Mouse (Mus musculus) right cerebral cortex, postnatal 25 days (tissue): ENCODE measurements around the gene Cntn1.
"Not testable (repeated sequence)": the region's sequence is repeated elsewhere in the genome, so short reads cannot be mapped to it uniquely, and the experiment has no call there.

ENCODE experiments used
- DNase-seq: peaks from one replicate; pipeline ENCODE4 v3.0.0; 2022

Cntn1 gene

DNA sequence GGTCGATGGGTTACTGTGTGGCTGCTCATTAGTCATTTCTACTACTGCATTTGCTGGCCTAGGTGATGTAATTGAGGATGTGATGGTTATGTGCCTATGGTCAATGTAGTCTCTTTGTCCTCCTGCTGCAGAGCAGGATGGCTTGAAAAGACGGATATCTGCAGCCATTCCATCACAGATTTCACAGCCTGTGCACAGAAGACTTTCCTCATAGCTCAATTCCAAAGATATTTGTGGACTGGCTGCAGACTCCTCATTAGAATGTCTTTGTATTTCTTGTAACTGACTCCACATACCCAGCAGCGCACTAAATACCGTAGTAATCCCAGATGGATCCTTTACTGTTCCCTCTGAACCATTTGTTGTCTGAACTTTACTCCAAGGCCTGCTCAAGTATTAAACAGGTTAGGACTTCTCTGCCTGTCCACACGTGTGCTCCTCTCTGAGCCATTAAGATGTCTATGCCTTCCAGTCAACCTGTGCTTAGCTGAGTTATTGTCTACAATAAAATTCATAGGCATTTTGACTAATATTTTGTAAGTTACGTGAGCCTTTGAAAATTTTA is 220.9 kb downstream of the Cntn1 start:
- no peak for DNase-seq

DNA sequence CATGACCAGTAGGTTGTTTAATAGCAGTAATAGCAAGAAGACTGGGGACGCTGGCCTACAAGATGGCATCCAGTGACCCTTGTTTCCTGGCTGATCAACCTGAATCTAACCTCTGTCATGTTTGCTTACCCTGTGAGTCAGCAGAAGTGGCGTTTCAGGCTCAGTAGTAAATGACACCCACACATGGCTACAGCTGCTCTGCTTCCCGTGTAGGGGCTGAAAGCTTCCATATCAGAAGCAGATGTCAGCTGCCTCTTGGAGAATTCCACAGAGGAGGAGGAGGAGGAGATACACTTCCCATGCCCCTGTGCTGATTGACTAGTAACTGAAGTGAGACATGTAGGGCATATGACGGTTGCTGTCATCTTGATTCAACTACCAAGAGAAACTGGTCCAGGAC is 225.9 kb downstream of the Cntn1 start:
- DNase-seq = no peak

- DNase-seq = no peak
These were observed 227.0 kb downstream of the Cntn1 start for GRCm38 (mm10) chr15:92277984-92278383.

DNA sequence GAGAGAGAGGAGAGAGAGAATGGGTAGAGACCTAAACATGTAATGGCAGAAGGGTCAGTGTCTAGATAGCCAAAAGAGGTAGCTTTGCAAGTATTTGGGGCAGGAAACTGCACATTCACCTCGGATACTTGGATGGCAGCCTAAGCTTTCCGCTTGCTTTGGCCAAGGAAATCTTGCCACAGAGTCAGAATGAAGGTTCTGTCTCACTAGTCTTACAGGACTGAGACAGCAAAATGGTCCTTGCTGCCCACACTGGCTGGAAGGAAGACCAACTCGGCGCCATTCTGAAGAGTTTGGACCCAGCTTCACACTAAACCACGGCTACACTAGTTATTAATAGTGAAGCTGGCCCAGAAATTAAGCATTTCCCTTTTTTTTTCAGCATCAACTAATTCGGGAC is 230.0 kb downstream of the Cntn1 start:
- no peak for DNase-seq

GRCm38 (mm10) chr15:92287616-92288015 is 236.7 kb downstream of the Cntn1 start:
- DNase-seq = no peak

DNA sequence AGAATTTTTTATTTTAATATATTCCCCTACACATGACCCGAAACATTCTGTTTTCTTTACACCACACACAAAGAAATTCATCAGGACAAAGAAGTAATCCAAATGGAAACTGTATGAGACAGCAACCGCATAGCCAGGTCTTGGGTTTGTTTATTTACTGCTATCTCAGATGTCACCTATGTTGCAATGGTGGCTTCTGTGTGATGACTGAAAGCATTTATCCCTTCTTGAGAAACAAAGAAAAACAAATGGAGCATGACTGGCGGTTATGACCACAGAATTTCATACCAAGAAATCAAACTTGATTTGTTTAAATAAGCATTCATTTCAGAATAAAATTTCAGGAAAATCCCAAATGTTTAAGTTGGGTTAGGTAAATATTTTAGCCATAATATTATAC is 245.5 kb downstream of the Cntn1 start:
- DNase-seq = no peak

DNA sequence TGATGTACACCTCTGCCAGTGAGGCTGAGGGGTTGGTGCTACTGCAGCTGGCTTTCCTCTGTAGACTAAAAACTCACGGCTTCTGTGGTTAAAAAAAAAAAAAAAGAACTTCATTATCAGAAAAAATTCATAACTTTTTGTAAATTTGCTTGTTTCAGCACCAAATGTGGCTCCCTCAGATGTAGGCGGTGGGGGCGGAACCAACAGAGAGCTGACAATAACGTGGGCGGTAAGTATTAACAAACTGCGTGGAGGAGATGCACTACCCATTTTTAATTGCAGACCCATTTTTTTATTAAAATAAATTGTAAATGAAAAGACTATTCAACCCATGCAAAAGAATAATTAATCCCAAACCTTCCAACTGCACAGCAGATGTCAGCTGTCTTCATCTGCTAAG is 251.8 kb downstream of the Cntn1 start:
- no peak for DNase-seq

GRCm38 (mm10) chr15:92304221-92304620 is 253.3 kb downstream of the Cntn1 start:
- DNase-seq = no peak

GRCm38 (mm10) chr15:92321959-92322358 is 271.0 kb downstream of the Cntn1 start:
- DNase-seq = no peak

DNA sequence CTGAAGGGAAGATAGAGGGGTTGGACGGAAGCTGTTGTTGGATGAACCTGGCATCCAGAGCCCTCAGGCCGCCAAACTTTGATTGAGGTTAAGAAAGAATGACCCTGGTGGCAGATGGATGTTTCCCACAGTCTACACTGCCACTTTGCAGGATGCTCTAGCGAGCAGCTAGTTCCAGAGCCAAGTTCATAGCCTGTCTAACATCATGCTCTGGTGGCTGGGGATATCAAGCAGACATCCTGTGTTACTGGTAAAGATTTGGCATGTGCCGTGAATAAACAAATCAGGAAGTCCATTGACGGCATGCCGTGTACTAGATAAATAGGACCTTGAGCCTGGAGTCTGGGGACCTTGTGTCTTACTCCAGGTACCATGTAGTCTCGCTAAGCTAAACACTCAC is 276.1 kb downstream of the Cntn1 start:
- no peak for DNase-seq

DNA sequence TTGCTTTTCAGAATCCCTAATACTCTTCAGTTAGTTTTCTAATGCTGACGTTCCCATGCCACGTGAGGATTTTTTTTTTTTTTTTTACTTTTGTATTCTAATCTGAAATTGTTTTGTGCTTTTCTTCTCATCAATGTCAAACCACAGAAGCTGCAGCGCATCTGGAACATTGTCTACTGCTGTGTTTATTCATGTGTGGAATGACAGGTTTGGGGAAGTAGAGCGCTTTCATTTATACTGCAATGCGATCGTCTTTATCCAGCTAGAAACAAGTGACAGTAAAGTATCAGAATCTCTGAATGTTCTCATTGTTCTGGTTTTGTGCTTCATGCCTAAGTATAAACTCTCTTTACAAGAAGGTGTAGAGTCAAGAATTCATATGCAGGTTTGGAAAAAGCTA is 289.3 kb downstream of the Cntn1 start:
- DNase-seq = no peak

DNA sequence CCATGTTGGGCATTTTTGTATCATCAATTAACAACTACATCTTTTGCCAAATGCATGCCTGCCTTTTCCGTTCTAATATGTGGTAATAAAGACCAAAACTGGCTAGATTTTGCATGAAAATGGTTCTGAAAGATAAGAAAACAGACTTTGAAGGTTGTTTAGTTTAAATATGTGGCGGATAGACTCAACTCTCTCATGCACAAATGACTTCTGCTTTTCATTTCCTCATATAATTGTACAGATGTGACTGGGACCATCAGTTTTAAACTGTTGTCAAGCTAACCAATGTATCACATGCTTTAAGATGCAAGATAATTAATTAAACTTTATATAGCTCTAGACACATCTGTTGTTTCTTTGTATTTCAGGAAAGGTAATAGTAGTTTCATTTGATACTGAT is 290.5 kb downstream of the Cntn1 start:
- no peak for DNase-seq

DNA sequence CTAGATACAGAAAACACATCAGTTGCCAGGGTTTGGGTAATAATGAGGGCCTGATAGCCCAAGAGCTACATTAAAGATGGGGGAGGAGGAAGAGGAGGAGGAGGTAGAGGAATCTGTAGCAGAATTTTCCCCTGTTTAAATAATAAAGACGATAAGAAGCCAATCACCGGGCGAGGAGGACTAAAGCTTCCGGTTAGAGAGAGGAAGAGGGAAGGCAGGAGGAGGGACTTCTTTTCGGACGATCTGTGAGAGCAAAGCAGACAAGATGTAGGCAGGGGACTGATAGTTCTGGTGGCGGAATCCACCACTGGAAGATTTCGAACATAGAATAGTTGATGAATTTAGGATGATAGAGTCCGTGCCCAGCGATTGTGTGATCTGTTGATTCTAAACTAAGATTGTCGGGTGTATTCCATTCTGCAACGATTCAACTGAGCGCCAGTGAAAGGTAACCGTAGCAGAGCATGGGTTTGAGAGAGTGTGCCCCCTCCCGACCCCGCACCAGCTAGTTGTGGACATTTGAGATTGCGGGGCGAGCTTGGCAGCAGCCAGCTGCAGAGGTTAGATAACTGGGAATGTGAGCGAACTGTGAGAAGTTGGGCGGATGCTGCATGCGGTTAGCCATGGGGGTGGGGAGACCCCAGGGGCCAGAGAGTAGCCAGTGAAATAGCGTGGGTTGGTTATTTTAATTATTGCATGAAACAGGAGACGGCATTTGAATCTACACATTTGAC is 293.3 kb downstream of the Cntn1 start:
- DNase-seq = no peak

- DNase-seq = no peak
These were observed 296.5 kb downstream of the Cntn1 start for GRCm38 (mm10) chr15:92347426-92347825.

DNA sequence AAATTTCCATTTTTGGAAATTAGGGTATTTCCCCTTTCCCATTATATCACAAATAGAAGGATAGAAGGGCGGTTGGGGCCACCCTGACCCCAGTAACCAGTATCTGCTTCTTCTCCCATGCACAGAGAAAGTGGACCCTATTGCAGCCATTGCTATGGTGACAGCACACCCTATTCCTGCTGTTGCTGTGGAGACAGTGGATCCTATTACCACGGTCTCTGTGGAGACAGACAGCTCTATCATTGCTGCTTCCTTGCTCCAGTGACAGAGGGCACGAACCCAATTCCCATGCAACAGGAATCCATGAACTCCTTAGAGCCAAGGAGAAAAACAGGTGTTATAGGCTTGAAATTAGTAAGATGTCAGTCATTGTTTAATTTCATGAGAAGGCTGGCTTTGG is 296.9 kb downstream of the Cntn1 start:
- DNase-seq = no peak

GRCm38 (mm10) chr15:92348453-92348852 is 297.5 kb downstream of the Cntn1 start:
- not testable (repeated sequence) for DNase-seq

DNA sequence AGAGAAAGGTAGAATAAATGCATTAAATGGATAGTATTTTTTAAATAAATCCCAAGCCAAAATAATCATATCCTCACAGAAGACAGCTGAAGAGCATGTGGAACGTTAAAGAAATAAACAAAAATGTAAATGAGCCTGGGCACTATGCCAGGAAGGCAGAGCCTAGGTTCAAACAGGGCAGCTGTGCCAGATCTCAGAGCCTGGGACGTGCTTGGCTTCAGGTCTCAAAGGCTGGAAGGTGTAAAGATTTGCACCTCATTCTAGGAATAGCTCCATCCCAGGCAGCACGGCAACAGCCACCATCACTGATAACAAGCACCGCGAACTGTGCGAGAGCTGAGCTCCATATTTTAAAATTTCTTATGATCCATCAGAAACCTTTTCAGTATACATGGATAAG is 313.2 kb downstream of the Cntn1 start:
- no peak for DNase-seq

GRCm38 (mm10) chr15:92364592-92364991 is 313.6 kb downstream of the Cntn1 start:
- no peak for DNase-seq
